Mouse (Mus musculus): ENCODE data around the gene Fbxl8. TPM values are rescaled to one million over a fixed set of nuclear protein-coding genes. Genes with fewer than 3 reads are reported as not detected.
A peak's percentile ranks its signal among the peaks of the same experiment; 100 is the strongest.

Gene Fbxl8
- 5.4 and 5.7 TPM in 2 replicates for polyA plus RNA-seq (2015; fragmentation: Nextera tagmentation; extraction: Ambion mirVana)

DNA sequence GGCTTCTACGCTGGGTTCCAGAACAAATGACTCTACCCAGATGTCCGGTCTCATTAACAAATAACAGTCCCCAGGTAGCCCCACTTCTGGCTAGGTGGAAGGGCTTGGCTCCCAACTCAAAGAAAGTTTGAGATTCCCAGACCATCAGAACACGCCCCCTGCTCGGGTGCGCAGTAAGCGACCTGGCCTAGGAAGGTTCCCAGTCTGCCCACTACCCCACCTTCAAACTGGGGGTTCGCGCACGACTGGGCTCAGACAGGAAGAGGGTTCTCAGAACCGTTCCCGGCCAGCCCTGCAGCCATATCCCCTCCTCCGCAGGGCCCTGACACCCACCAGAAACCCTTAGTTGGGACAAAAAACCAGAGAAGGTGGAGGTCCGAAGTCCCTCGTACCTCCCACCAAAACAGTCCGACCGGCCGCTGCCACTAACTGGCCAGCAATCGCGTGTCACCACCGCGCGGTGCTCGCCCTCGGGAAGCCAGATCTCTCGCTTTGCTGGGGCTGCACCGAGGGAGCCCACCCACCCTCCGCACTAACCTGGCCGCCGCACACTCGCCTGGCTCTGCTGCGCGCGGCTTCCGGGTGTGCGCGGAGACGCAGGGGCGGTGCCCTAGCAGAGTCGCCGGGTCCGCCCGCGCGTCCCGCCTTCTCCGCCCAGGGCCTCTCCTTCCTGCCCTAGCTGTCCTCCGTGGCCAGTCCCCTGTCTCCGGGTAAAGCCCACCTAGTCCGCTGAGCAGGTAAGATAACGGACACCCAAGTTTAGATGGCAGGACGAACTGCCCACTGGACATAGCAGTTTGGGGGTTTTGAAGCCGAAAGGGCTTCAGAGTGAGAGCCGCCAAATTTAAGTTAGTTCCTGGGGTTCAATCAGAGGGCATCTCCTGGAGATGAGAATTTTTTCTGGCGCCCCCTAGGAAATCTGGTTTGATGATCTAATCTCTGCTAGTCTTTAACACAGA, at the start of gene Fbxl8, which contains the start of gene Tradd:
Fbxl8 (plus strand) TSS at position 625 of the 959 bp plus-strand sequence.
Tradd (minus strand) TSS at position 586 of the 959 bp plus-strand sequence.

DNA sequence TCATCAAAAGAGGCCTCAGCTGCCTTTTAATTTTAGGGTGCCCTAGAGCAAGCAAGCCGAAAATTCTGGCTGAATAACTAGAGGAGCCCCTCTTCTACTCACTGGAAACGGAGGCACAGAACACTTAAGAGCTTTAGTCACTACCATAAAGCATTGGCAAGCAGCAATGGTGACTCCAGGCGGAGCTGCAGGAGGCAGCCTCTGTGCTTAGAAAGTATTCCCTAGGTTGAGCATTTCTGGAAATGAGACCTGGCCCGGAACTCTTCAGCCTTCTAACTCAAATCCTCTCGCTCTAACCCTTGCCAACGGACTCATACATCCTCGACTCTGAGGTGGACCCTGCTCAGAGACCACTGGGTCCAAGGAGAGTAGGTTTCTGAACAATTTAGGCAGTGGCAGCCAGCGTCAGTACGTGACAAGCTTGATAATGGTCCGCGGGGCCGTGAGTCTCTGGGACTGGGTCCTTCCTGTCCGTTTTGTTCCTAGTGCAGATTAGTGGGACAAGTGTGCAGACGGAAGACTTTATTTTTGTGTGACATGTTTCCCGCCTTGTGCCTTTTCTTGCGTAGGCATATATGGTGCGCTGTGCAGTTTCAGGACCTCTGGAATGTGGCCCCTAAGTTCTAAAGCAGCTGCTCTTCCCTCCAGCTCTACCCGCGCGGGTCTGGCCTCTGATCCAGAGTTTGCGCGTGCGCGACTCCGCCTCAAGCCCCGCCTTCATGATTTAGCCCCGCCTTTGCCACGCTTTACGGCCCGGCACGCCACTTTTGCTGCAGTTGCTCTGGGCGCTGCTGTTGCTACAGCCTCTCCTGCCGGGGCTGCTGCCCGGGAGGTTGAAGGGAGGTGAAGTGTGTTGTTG, 39.8 kb upstream of the Fbxl8 start, which contains the start of gene D230025D16Rik:
D230025D16Rik (plus strand) TSS at position 733 of the 859 bp plus-strand sequence.

DNA sequence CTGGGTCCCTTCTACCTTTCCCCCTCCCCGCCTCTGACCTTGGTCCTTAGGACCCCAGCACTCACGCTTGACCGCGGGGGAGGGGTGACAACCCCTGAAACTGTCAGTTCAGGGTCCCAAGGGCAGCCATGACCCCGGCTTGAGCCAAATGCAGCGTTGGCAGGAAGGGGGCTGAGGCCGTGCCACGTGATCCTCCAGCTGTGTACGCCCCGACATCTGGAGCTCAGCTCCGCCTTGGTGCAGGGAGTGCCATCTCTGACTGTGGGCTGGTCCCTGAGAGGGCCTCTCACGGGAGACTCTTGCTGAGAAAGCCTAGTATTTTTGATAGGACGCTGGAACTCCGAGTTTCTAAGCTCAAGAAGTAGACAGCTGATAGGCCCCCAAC, 9.5 kb upstream of the Fbxl8 start, which contains the start of gene B3gnt9:
B3gnt9 (minus strand) TSS at position 188 of the 385 bp plus-strand sequence.

GRCm38 (mm10) chr8:105269461-105269947, 5.1 kb downstream of the Fbxl8 start, which contains the start of gene Hsf4:
Hsf4 (plus strand) TSS chr8:105269801.

DNA sequence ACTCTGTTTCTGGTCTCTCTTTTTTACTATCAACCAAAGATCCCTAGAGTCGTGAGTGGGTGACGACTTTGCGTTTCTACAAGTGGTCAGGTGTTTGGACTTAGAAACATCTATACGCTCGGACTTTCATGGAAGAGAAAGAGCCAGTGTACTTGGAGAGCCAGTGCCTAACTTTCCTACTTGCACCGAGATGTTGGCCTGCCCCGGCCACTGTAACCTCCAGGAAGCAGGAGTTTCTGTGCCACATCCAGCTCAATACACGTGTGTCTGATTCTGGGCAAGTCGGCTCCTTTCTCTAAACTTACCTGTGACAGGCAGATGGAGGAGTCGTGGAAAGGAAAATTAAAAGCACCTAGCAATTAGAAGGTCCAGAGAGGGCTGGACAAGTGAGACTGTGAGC, 11.4 kb downstream of the Fbxl8 start, which contains the start of gene Nol3:
Nol3 (plus strand) TSS at position 301 of the 400 bp plus-strand sequence.

GRCm38 (mm10) chr8:105289805-105290460, 25.5 kb downstream of the Fbxl8 start, which contains the start of gene 4931428F04Rik:
4931428F04Rik (minus strand) TSS chr8:105289864.

DNA sequence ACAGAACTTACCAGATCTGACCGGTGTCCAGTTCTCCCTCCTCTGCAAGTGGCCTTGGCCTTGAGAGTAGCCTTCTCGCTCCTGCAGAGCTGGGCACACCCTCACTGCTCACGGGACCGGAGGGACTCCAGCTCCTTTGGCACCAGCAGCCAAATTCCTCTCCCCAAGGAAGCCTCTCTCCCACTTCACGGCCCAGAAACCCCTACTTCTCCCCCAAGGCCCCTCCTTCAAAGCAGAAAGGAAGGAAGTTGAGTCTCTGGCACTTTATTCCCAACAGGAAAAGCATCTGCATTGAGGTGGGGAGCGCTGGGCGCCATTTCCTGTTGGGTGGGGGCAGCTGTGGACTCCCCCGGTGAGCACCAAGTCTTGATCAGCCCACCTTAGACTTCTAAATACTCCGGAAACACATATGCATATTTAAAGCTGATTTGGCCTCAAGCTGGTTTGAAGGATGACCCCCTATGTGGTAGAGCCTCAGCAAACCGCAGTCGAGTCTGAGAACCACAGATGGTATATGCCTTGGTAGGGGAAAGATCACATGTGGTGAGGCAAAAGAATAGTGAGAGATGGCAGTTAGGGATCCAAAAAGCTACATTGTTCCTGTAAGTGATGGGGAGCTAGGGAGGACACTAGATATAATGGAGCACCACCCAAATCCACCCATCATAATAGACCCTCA, 31.6 kb downstream of the Fbxl8 start, which contains the start of gene Exoc3l:
Exoc3l (minus strand) TSS at position 207 of the 679 bp plus-strand sequence.

GRCm38 (mm10) chr8:105297511-105298192, 33.2 kb downstream of the Fbxl8 start, which contains the start of gene E2f4:
E2f4 (plus strand) TSS chr8:105297663.

DNA sequence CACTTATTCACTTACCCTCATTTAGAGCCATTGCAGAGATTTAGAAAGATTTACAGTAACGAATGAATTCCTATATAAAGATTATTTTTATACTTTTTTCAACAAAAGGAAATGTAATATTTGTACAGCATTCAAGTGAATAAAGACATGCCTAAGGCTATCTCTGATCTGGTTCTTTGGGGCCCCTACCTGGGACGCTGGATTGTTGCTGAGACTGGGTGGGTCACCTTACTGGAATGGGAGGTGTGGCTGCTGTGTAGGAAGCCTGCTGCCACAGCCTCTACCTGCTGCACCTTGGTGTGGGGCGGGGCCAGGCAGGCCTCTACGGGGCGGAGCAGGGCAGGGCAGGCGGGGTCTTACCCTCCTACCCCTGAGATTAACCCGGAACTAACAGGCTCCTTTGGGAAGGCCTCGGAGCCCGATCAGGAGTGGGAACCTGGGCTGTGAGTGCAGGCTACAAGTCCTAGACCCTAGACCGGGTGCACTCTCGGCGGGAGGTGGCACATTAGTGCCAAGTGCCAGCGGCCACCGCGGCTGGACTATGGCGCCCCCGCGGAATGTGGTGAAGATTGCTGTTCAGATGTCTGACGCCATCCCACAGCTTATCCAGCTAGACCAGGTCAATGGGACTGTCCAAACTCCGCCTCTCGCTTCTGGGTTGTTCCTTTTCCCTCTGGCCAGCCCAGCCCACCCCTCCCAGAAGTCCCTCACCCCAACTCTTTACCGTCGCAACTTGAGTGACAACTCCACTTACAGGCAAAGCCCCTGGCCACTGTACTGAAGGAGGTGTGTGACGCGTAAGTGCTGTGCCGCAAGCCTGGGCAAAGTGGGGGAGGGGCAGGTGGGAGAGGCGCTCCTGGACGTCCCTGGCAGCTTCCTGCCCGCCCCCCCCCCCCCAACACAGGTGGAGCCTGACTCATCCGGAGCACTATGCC, 41.0 kb downstream of the Fbxl8 start, which contains the start of gene Elmo3:
Elmo3 (plus strand) TSS at position 391 of the 935 bp plus-strand sequence.

MicroRNAs within 50 kb of the gene (microRNA counts, 519-probe panel; counts per million panel counts)
- 2,806 counts per million, percentile 40 among the panel's probes with 10 or more counts for microRNA mmu-miR-328

Small RNA genes lying within 50 kb of the gene (microRNA-seq; reads per million reads assigned to microRNA genes)
- gene Gm27320, result not detected
- gene Mir328, result 259 reads per million, percentile 57 among the genes with 10 or more reads in this experiment

Other genes starting within 250 kb of the Fbxl8 start
- gene Ces3a, start 216.0 kb upstream of the Fbxl8 start, polyA plus RNA-seq (2015; fragmentation: Nextera tagmentation; extraction: Ambion mirVana), result 0.11 TPM in 1 of 2 replicates, not detected in the other
- not detected in 2 replicates for gene Ces3b, start 180.9 kb upstream of the Fbxl8 start, polyA plus RNA-seq (2015; fragmentation: Nextera tagmentation; extraction: Ambion mirVana)
- not detected in 2 replicates for gene Ces4a, start 132.8 kb upstream of the Fbxl8 start, polyA plus RNA-seq (2015; fragmentation: Nextera tagmentation; extraction: Ambion mirVana)
- 21.8 and 25.9 TPM in 2 replicates for gene Cbfb, start 94.0 kb upstream of the Fbxl8 start, polyA plus RNA-seq (2015; fragmentation: Nextera tagmentation; extraction: Ambion mirVana)
- 22.8 and 25.6 TPM in 2 replicates for gene D230025D16Rik, start 39.5 kb upstream of the Fbxl8 start, polyA plus RNA-seq (2015; fragmentation: Nextera tagmentation; extraction: Ambion mirVana)
- gene B3gnt9, start 9.5 kb upstream of the Fbxl8 start, polyA plus RNA-seq (2015; fragmentation: Nextera tagmentation; extraction: Ambion mirVana), result 24.2 and 26.3 TPM in 2 replicates
- gene Tradd, start within 50 bp of the Fbxl8 start, polyA plus RNA-seq (2015; fragmentation: Nextera tagmentation; extraction: Ambion mirVana), result 29.8 and 30.8 TPM in 2 replicates
- 0.30 and 0.31 TPM in 2 replicates for gene Hsf4, start 5.2 kb downstream of the Fbxl8 start, polyA plus RNA-seq (2015; fragmentation: Nextera tagmentation; extraction: Ambion mirVana)
- gene Nol3, start 11.5 kb downstream of the Fbxl8 start, polyA plus RNA-seq (2015; fragmentation: Nextera tagmentation; extraction: Ambion mirVana), result 1.6 TPM in 2 replicates
- 1.8 and 2.2 TPM in 2 replicates for gene 4931428F04Rik, start 25.2 kb downstream of the Fbxl8 start, polyA plus RNA-seq (2015; fragmentation: Nextera tagmentation; extraction: Ambion mirVana)
- 2.0 and 3.2 TPM in 2 replicates for gene Exoc3l, start 31.5 kb downstream of the Fbxl8 start, polyA plus RNA-seq (2015; fragmentation: Nextera tagmentation; extraction: Ambion mirVana)
- 35.9 and 42.7 TPM in 2 replicates for gene E2f4, start 33.0 kb downstream of the Fbxl8 start, polyA plus RNA-seq (2015; fragmentation: Nextera tagmentation; extraction: Ambion mirVana)
- 12.4 and 13.3 TPM in 2 replicates for gene Elmo3, start 41.0 kb downstream of the Fbxl8 start, polyA plus RNA-seq (2015; fragmentation: Nextera tagmentation; extraction: Ambion mirVana)
- 2.3 and 3.2 TPM in 2 replicates for gene Lrrc29, start 61.6 kb downstream of the Fbxl8 start, polyA plus RNA-seq (2015; fragmentation: Nextera tagmentation; extraction: Ambion mirVana)
- 79.0 and 90.0 TPM in 2 replicates for gene Tmem208, start 61.7 kb downstream of the Fbxl8 start, polyA plus RNA-seq (2015; fragmentation: Nextera tagmentation; extraction: Ambion mirVana)
- 0.85 and 1.1 TPM in 2 replicates for gene Fhod1, start 83.3 kb downstream of the Fbxl8 start, polyA plus RNA-seq (2015; fragmentation: Nextera tagmentation; extraction: Ambion mirVana)
- 0.39 and 0.54 TPM in 2 replicates for gene Slc9a5, start 84.2 kb downstream of the Fbxl8 start, polyA plus RNA-seq (2015; fragmentation: Nextera tagmentation; extraction: Ambion mirVana)
- gene Plekhg4, start 108.6 kb downstream of the Fbxl8 start, polyA plus RNA-seq (2015; fragmentation: Nextera tagmentation; extraction: Ambion mirVana), result 0.48 and 0.92 TPM in 2 replicates
- not detected in 2 replicates for gene Kctd19, start 148.9 kb downstream of the Fbxl8 start, polyA plus RNA-seq (2015; fragmentation: Nextera tagmentation; extraction: Ambion mirVana)
- gene Lrrc36, start 148.9 kb downstream of the Fbxl8 start, polyA plus RNA-seq (2015; fragmentation: Nextera tagmentation; extraction: Ambion mirVana), result 0.14 and 0.34 TPM in 2 replicates
- gene Tppp3, start 206.9 kb downstream of the Fbxl8 start, polyA plus RNA-seq (2015; fragmentation: Nextera tagmentation; extraction: Ambion mirVana), result 44.9 and 57.8 TPM in 2 replicates
- 19.3 and 20.5 TPM in 2 replicates for gene Zdhhc1, start 232.3 kb downstream of the Fbxl8 start, polyA plus RNA-seq (2015; fragmentation: Nextera tagmentation; extraction: Ambion mirVana)